Mouse (Mus musculus) kidney, postnatal 10 days (tissue): ENCODE measurements at regions not wholly inside any gene's neighbourhood (a gene's known extent, or its start where the extent isn't known, plus 50 kb on each side); places are given as distances from the start of the nearest gene placed in this dataset.

ENCODE experiments used
- DNase-seq: peaks from one replicate; pipeline ENCODE4 v3.0.0; 2021; ENCODE audit warnings: mixed read lengths

GRCm38 (mm10) chr8:12075943-12076342 lies 202.7 kb upstream of the A230072I06Rik start:
- no peak for DNase-seq

GRCm38 (mm10) chr8:12076811-12077375 lies 201.7 kb upstream of the A230072I06Rik start:
- DNase-seq, result no peak

GRCm38 (mm10) chr8:12077896-12078295 lies 200.7 kb upstream of the A230072I06Rik start:
- DNase-seq, result no peak

GRCm38 (mm10) chr8:12078679-12079566 lies 199.7 kb upstream of the A230072I06Rik start:
- no peak for DNase-seq

DNA sequence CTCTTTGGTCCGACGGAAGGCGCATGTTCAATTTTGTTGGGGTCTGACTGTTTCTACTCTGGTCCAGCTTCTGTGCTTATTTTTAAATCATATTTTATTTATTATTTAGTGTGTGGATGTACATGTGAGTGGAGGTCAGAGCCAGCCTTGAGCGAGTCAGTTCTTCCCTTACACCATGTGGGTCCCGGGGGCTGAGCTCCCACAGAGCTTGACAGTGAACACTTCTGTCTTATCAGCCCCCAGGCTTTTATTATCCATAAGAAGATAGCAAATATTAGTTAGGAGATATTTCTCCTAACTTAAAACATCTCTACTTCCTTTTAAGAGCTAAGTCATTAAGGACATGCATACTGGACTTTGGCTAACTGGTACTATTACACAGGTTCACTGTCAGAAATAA lies 197.1 kb upstream of the A230072I06Rik start:
- DNase-seq, result no peak

GRCm38 (mm10) chr8:12087192-12087800 lies 191.3 kb upstream of the A230072I06Rik start:
- DNase-seq, result no peak

GRCm38 (mm10) chr8:12100145-12100544 lies 178.5 kb upstream of the A230072I06Rik start:
- DNase-seq, result no peak

DNA sequence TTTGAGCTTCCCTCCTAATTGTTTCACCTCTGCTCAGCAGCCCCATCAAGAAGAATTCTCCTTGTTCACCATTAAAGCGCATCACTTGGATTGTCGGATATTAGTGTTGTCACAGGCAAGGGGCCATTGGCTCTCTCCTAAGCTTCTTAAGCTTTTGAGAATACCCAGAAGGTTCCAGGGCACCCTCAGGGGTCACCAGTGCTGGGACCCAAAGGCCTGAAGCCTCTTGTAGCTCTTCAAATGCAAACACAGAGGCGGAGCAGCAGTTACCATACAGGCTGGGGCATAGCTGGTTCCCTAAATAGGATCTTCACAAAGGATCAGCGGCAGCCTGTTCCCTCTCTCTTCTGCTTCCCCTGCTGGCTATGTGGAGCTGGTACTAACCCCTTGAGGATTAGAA lies 175.3 kb upstream of the A230072I06Rik start:
- no peak for DNase-seq

GRCm38 (mm10) chr8:12105106-12105901 lies 173.3 kb upstream of the A230072I06Rik start:
- DNase-seq, result no peak

DNA sequence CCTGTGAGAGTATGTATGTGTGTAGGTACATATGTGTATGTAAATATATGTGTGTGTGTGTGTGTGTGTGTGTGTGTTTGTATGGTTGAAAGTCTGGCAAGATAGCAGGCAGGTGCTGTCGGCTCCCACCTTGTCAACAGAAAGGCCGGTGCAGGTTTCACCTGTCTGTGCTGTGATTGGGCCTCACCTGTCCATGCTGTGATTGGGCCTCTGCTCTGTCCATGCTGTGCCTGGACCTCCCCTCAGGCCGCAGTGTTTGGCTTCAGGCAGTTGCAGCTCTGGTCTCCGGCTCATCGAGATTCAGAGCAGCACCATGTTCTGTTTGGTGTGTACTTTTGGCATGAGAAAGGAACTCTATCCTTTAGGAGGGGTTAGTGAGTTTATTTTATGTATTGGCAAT lies 170.0 kb upstream of the A230072I06Rik start:
- no peak for DNase-seq

GRCm38 (mm10) chr8:12111626-12112025 lies 167.0 kb upstream of the A230072I06Rik start:
- no peak for DNase-seq

GRCm38 (mm10) chr8:12113023-12113422 lies 165.6 kb upstream of the A230072I06Rik start:
- no peak for DNase-seq

GRCm38 (mm10) chr8:12126374-12127001 lies 152.1 kb upstream of the A230072I06Rik start:
- DNase-seq, result no peak

DNA sequence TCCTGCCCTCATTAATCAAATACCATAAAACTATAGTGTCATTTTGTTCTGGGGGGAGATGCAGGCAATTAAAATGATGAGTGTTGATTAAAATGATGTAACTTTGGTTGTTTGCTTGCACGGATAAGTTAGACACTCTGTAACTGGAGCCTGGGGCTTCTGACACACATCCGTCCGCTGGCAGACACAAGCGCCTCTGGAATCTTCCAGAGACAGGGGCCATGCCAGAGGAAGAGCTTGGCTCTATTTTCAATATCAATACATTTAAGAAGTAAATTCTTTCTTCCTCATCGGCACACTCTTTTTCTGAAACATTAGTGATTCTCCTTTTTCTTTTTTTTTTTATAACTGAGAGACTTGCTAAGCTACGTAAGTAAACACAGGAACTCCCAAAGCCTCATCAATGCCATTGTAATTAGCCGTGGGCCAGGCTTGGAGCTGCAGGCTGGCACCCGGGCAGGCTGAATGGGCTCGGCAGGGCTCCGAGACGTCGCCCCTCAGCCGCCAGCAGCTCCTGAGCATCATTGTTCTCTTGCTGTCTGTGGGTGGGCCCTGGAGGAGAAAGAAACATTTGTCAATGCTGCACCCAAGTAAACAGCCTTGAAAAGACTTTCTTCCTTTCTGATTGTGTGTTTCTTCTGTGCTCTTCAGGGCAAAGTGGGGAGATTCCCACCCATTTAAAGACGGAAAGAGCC lies 151.4 kb upstream of the A230072I06Rik start:
- no peak for DNase-seq

DNA sequence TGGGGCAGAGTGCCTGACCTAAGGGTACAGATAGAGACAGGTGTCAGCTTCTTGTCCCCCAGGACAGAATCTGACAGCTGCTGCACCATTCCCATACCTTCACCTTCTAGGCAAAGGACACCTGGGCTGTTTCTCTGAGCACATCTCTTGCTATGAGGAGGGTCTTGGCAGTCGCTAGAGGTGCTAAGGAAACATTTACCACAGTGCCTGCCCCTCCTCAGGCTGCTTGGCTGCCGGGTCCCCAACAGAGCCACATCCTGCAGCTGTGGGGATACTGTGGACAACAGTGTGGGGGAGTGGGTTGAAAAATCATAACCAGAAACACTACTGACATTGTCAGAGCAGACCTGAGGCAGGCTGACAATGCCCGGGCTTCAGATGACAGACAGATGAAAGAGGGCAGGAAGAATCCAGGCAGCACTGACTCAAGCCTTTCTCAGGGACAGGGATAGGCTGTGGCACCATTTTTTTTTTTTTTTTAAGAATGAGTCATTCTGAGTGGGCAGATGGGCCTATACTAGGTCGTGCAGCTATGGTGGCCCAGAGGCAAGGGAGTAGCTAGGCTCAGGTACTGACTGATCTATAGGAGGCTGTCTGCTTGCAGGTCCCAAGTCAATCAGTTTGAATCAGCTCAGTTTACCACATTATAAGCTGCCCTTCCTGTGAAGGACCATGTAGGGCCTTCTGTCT lies 150.7 kb upstream of the A230072I06Rik start:
- DNase-seq, result no peak

- DNase-seq, result no peak
Measured at GRCm38 (mm10) chr8:12130591-12130990, 148.0 kb upstream of the A230072I06Rik start.

- no peak for DNase-seq
Measured at GRCm38 (mm10) chr8:12134200-12134599, 144.4 kb upstream of the A230072I06Rik start.

GRCm38 (mm10) chr8:12135392-12136177 lies 143.0 kb upstream of the A230072I06Rik start:
- no peak for DNase-seq

GRCm38 (mm10) chr8:12136178-12136455 lies 142.5 kb upstream of the A230072I06Rik start:
- no peak for DNase-seq

- no peak for DNase-seq
Measured at GRCm38 (mm10) chr8:12137496-12137895, 141.1 kb upstream of the A230072I06Rik start.

GRCm38 (mm10) chr8:12137913-12138312 lies 140.7 kb upstream of the A230072I06Rik start:
- no peak for DNase-seq
